Mouse (Mus musculus): Measurements from ENCODE around the gene Atp2c2. TPM values are rescaled to one million over a fixed set of nuclear protein-coding genes. Genes with fewer than 3 reads are reported as not detected.

Atp2c2 gene
- polyA plus RNA-seq, 1 experiment = 4.8 TPM

- H3K27ac ChIP-seq (ENCODE audit: insufficient read depth, low read depth, low read length) = peak overlapping the region; percentile 47; the same call in 1 of the 2 replicates
- TF ChIP-seq POLR2A (IDR thresholded peaks at IDR 0.05; ENCODE audit: low read depth, low read length) (no peak), CTCF (IDR thresholded peaks at IDR 0.05; ENCODE audit: extremely low read depth, insufficient read length, insufficient replicate concordance, low read depth, low read length) (no peak)
- H3K4me3 ChIP-seq (ENCODE audit: low read depth, low read length) = no peak overlapping the region
- no peaks in the 10 kb centered on the region for H3K36me3 ChIP-seq (ENCODE audit: control insufficient read depth, insufficient read depth, low read length)
- H3K27me3 ChIP-seq (ENCODE audit: control insufficient read depth, insufficient read depth, low read length) = no peaks in the 10 kb centered on the region
- 0 out of 2 replicates have a peak, but pooled peaks cover 2% of the 10 kb centered on the region for H3K4me1 ChIP-seq (ENCODE audit: control insufficient read depth, insufficient read depth, insufficient read length, low read length)
- WGBS = 24% methylated on average over 4 of the region's 4 CpGs
These were observed 40.8 kb downstream of the Atp2c2 start for GRCm38 (mm10) chr8:119740634-119741033.

- 0 out of 2 replicates have a peak, but pooled peaks cover 2% of the 10 kb centered on the region for H3K4me1 ChIP-seq (ENCODE audit: control insufficient read depth, insufficient read depth, insufficient read length, low read length)
- 89% methylated on average over 7 of the region's 7 CpGs for WGBS
- no peak overlapping the region for H3K27ac ChIP-seq (ENCODE audit: insufficient read depth, low read depth, low read length)
- H3K27me3 ChIP-seq (ENCODE audit: control insufficient read depth, insufficient read depth, low read length) = no peaks in the 10 kb centered on the region
- no peak overlapping the region for H3K4me3 ChIP-seq (ENCODE audit: low read depth, low read length)
- TF ChIP-seq POLR2A (IDR thresholded peaks at IDR 0.05; ENCODE audit: low read depth, low read length) (no peak), CTCF (IDR thresholded peaks at IDR 0.05; ENCODE audit: extremely low read depth, insufficient read length, insufficient replicate concordance, low read depth, low read length) (no peak)
- no peaks in the 10 kb centered on the region for H3K36me3 ChIP-seq (ENCODE audit: control insufficient read depth, insufficient read depth, low read length)
These were observed 42.6 kb downstream of the Atp2c2 start for GRCm38 (mm10) chr8:119742409-119742808.

DNA sequence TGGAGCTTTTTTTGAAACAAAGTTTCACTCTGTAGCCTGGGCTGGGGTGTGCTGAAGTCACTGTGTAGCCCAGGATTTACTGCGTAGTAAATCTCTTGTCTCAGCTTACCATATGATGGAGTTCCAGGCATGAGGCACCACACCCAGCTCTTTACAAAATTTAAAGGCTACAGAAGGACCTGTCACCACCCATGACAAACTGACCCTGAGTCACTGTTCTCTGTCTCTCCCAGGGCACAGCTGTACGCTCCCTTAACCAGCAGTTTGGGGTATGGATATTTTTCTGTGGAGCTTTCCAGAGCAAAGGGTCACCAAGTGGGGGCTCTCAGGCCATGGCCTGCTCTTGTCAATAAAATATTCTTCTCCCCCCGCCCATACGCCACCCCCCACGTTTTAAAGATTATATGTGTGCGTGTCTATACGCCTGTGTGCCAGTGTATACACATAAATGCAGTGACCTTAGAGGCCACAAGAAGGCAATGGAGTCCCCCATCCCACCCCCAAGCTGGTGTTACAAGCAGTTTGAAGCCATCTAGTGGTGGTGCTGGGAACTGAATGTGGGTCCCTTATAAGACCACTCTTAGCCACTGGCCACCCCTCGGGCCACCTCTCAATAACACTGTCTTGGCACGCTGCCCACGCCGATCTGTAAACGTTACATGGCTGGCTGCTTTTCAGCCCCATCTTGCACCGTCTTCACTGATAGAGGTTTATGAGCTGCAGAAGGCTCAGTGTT is 43.6 kb downstream of the Atp2c2 start:
- no peak overlapping the region for H3K27ac ChIP-seq (ENCODE audit: insufficient read depth, low read depth, low read length)
- H3K4me1 ChIP-seq (ENCODE audit: control insufficient read depth, insufficient read depth, insufficient read length, low read length) = 0 out of 2 replicates have a peak, but pooled peaks cover 2% of the 10 kb centered on the region
- TF ChIP-seq CTCF (IDR thresholded peaks at IDR 0.05; ENCODE audit: extremely low read depth, insufficient read length, insufficient replicate concordance, low read depth, low read length) (peak; percentile 65; the same call in 1 of the 2 replicates), POLR2A (IDR thresholded peaks at IDR 0.05; ENCODE audit: low read depth, low read length) (no peak)
- WGBS = 49% methylated on average over 13 of the region's 13 CpGs
- H3K36me3 ChIP-seq (ENCODE audit: control insufficient read depth, insufficient read depth, low read length) = no peaks in the 10 kb centered on the region
- no peak overlapping the region for H3K4me3 ChIP-seq (ENCODE audit: low read depth, low read length)
- no peaks in the 10 kb centered on the region for H3K27me3 ChIP-seq (ENCODE audit: control insufficient read depth, insufficient read depth, low read length)

GRCm38 (mm10) chr8:119744604-119745003 is 44.8 kb downstream of the Atp2c2 start:
- TF ChIP-seq CTCF (IDR thresholded peaks at IDR 0.05; ENCODE audit: extremely low read depth, insufficient read length, insufficient replicate concordance, low read depth, low read length) (no peak), POLR2A (IDR thresholded peaks at IDR 0.05; ENCODE audit: low read depth, low read length) (no peak)
- WGBS = 86% methylated on average over 4 of the region's 4 CpGs

DNA sequence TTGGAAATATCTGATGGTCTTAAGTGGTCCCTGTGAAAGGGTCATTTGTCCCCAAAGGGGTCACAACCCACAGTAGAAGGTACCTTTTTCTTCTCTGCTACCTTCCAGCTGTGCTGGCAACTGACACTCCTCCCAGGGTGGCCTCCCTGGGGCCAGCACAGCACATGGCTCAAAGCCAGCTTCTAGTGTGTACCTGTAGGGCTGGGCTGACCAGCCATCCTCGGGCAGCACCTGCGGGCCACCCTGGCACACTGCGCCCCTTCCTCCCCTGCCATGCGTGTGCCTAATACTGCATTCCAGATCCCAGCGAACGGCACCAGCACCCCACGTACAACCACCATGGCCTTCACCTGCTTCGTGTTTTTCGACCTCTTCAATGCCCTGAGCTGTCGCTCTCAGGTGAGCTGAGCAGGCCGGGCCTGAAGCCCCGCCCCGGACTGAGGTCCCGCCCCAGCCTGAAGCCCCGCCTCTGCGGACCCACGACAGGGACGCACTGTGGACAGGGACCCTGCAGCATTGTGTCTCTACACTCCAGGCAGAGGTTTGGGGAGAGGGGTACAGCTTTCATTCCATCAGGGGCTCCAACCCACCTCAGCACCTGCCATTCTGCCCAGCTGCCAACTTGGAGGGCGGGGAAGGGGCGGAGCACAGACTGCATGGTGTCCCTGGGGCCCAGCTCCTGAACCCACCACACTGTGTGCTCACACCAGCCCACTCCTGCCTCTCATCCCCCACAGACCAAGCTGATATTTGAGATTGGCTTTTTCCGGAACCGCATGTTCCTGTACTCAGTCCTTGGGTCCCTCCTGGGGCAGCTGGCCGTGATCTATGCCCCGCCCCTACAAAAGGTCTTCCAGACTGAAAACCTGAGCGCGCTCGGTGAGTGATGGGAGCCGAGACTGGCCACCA is 55.7 kb downstream of the Atp2c2 start:
- Histone ChIP-seq H3K4me3 (ENCODE audit: low read depth, low read length) (peak overlapping the region; percentile 54), H3K4me1 (ENCODE audit: control insufficient read depth, insufficient read depth, insufficient read length, low read length) (peaks cover 5% of the 10 kb centered on the region), H3K27ac (ENCODE audit: insufficient read depth, low read depth, low read length) (no peak overlapping the region), H3K36me3 (ENCODE audit: control insufficient read depth, insufficient read depth, low read length) (no peaks in the 10 kb centered on the region), H3K27me3 (ENCODE audit: control insufficient read depth, insufficient read depth, low read length) (no peaks in the 10 kb centered on the region)
- WGBS = 25% methylated on average over 28 of the region's 28 CpGs
- TF ChIP-seq POLR2A (IDR thresholded peaks at IDR 0.05; ENCODE audit: low read depth, low read length) (no peak), CTCF (IDR thresholded peaks at IDR 0.05; ENCODE audit: extremely low read depth, insufficient read length, insufficient replicate concordance, low read depth, low read length) (no peak)

More at GRCm38 (mm10) chr8:119744604-119745003, 44.8 kb downstream of the Atp2c2 start:
- H3K4me1 ChIP-seq (ENCODE audit: control insufficient read depth, insufficient read depth, insufficient read length, low read length) = 0 out of 2 replicates have a peak, but pooled peaks cover 2% of the 10 kb centered on the region
- H3K4me3 ChIP-seq (ENCODE audit: low read depth, low read length) = no peak overlapping the region
- no peaks in the 10 kb centered on the region for H3K36me3 ChIP-seq (ENCODE audit: control insufficient read depth, insufficient read depth, low read length)
- no peaks in the 10 kb centered on the region for H3K27me3 ChIP-seq (ENCODE audit: control insufficient read depth, insufficient read depth, low read length)
- H3K27ac ChIP-seq (ENCODE audit: insufficient read depth, low read depth, low read length) = no peak overlapping the region

DNA sequence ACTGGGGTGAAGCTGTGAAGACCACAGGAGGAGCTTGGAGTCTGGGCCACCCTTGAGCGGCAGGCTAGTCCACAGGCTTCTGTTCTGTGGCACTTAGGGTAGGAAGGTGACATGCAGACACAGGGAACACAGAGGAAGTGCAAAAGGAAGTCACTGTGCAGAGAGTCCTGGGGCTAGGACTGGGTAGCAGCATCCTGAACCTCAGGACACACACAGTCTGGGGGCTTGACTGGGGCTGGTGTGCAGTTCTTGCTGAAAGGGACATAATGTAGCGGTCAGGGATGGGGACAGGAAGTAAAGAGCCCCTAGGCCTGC is 56.3 kb downstream of the Atp2c2 start:
- Histone ChIP-seq H3K4me1 (ENCODE audit: control insufficient read depth, insufficient read depth, insufficient read length, low read length) (peaks cover 5% of the 10 kb centered on the region), H3K4me3 (ENCODE audit: low read depth, low read length) (peak overlapping the region; percentile 54), H3K27ac (ENCODE audit: insufficient read depth, low read depth, low read length) (no peak overlapping the region), H3K27me3 (ENCODE audit: control insufficient read depth, insufficient read depth, low read length) (no peaks in the 10 kb centered on the region), H3K36me3 (ENCODE audit: control insufficient read depth, insufficient read depth, low read length) (0 out of 2 replicates have a peak, but pooled peaks cover 2% of the 10 kb centered on the region)
- no peak for TF ChIP-seq CTCF (IDR thresholded peaks at IDR 0.05; ENCODE audit: extremely low read depth, insufficient read length, insufficient replicate concordance, low read depth, low read length)
- no peak for TF ChIP-seq POLR2A (IDR thresholded peaks at IDR 0.05; ENCODE audit: low read depth, low read length)
- 84% methylated on average over 2 of the region's 2 CpGs for WGBS

DNA sequence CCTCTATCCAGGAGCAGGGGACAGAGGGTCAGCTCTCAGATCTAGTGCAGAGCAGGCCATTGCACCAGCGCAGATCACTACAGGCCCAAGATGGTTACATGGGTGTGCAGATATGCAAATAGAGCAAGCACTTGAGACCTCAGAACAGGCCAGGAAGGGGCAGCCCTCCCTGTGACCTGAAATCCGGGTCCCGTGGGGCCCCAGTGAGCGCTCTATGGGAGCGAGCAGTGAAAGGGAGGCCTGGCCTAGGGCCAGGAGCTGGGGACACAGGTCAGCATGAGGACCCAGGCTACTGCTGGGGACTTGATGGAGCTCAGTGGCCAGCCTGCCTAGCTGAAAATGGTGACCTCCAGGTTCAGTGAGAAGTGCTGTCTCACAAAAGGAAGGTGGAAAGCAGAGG is 56.7 kb downstream of the Atp2c2 start:
- Histone ChIP-seq H3K4me1 (ENCODE audit: control insufficient read depth, insufficient read depth, insufficient read length, low read length) (peaks cover 5% of the 10 kb centered on the region), H3K27ac (ENCODE audit: insufficient read depth, low read depth, low read length) (no peak overlapping the region), H3K27me3 (ENCODE audit: control insufficient read depth, insufficient read depth, low read length) (no peaks in the 10 kb centered on the region), H3K4me3 (ENCODE audit: low read depth, low read length) (no peak overlapping the region), H3K36me3 (ENCODE audit: control insufficient read depth, insufficient read depth, low read length) (peaks cover 3% of the 10 kb centered on the region; the same call in 1 of the 2 replicates)
- WGBS = 84% methylated on average over 5 of the region's 5 CpGs
- TF ChIP-seq CTCF (IDR thresholded peaks at IDR 0.05; ENCODE audit: extremely low read depth, insufficient read length, insufficient replicate concordance, low read depth, low read length) = no peak
- no peak for TF ChIP-seq POLR2A (IDR thresholded peaks at IDR 0.05; ENCODE audit: low read depth, low read length)
